Mouse (Mus musculus) hindbrain, embryonic 15.5 days (tissue): ENCODE measurements around the gene Ormdl3. TPM values are rescaled to one million over a fixed set of nuclear protein-coding genes. Genes with fewer than 3 reads are reported as not detected.
"Not testable (repeated sequence)": the region's sequence is repeated elsewhere in the genome, so short reads cannot be mapped to it uniquely, and the experiment has no call there.

Source experiments
- ATAC-seq: fragments of 200-750 bp; cut with Nextera tagmentation; 2 replicates; pipeline ENCODE4 v1.8.0; 2017; ENCODE audit warnings: low read depth, moderate number of reproducible peaks, moderate TSS enrichment; ENCODE audit not compliant: low FRiP score
- H3K27ac ChIP-seq: fragments of 300-500 bp; sonication (generic); replicated peaks from 2 replicates; pipeline ENCODE4 v1.5.1; 2015; ENCODE audit warnings: mild to moderate bottlenecking, inconsistent platforms
- H3K27me3 ChIP-seq: fragments of 300-500 bp; sonication (generic); 2 replicates; pipeline ENCODE4 v1.6.1; 2015; ENCODE audit warnings: control low read depth, inconsistent platforms
- H3K36me3 ChIP-seq: fragments of 300-500 bp; sonication (generic); 2 replicates; pipeline ENCODE4 v1.6.1; 2015; ENCODE audit warnings: control low read depth, inconsistent platforms
- H3K4me1 ChIP-seq: fragments of 300-500 bp; sonication (generic); replicated peaks from 2 replicates; pipeline ENCODE4 v1.6.1; 2015; ENCODE audit warnings: control low read depth, inconsistent platforms
- H3K4me2 ChIP-seq: fragments of 300-500 bp; sonication (generic); 2 replicates; pipeline ENCODE4 v1.6.1; 2015; ENCODE audit warnings: moderate library complexity, mild to moderate bottlenecking, inconsistent platforms
- H3K4me3 ChIP-seq: fragments of 300-500 bp; sonication (generic); 2 replicates; pipeline ENCODE4 v1.5.1; 2015; ENCODE audit warnings: mild to moderate bottlenecking, inconsistent platforms
- H3K9ac ChIP-seq: fragments of 300-500 bp; sonication (generic); 2 replicates; pipeline ENCODE4 v1.6.1; 2015; ENCODE audit warnings: inconsistent platforms
- H3K9me3 ChIP-seq: fragments of 300-500 bp; sonication (generic); 2 replicates; pipeline ENCODE4 v1.6.1; 2016; ENCODE audit warnings: control low read depth, inconsistent platforms
- WGBS: fragments of 180-500 bp; shearing (Covaris S2); methylation state at CpG from one replicate; pipeline ENCODE4 v1.1.7; 2015; 5-methylcytosine and 5-hydroxymethylcytosine counted together
- polyA plus RNA-seq: library from polyadenylated mRNA; unstranded; fragments of >200 nt; fragmentation: Nextera tagmentation; extraction: Ambion mirVana; gene quantifications from 2 replicates; pipeline ENCODE4 v1.2.1, GENCODE M21; 2015

Gene Ormdl3
- polyA plus RNA-seq, result 103 and 108 TPM in 2 replicates

DNA sequence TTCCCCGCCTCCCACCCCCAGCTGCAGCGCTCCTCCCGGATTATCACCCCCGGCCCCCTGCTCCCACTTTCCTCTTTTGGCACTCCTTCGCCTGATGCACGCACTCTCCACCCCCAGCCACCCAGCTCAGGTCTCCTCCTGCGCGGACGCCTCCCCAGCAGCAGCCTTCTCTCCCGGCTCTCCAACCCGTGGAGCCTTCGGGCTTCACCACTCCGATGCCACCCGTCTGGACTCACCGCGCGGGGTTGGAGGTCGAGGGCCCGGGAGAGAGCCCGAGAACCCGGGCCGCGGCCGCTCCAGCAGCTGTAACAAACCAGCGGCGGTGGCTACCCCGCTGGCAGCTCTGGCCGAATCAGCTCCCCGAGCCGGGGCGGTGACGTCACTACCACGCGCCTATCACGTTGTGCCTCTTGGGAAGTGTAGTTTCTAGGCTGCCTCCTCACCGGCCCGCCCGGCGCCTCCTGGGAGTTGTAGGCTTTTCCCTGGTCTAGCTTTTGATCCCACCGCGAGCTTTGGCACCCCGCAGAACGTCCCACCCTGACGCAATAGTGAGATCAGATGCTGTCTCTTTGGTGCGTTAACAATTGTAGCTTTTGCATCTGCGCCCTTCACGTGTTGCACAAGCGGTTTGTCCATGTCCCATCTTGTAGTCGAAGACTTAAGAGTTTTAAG, at the start of gene Ormdl3:
TSS of gene Ormdl3 (minus strand) at position 477 of the 672 bp plus-strand sequence.
- under 1% methylated on average over 49 of the region's 49 CpGs for WGBS
- Histone ChIP-seq H3K9ac (peak within 1 kb of the TSS; percentile 88), H3K27ac (peak within 1 kb of the TSS; percentile 90), H3K27me3 (0 out of 2 replicates have a peak, but pooled peaks cover 6% of the 10 kb centered on the region), H3K4me3 (peak within 1 kb of the TSS; percentile 99), H3K4me2 (peak within 1 kb of the TSS; percentile 94), H3K4me1 (peaks cover 40% of the 10 kb centered on the region), H3K9me3 (no peaks in the 10 kb centered on the region), H3K36me3 (peaks cover 14% of the 10 kb centered on the region)
- ATAC-seq, result peak; percentile 94

GRCm38 (mm10) chr11:98635312-98635970, 48.3 kb upstream of the Ormdl3 start:
- not testable (repeated sequence) for H3K9me3 ChIP-seq, H3K27ac ChIP-seq, H3K4me1 ChIP-seq, H3K9ac ChIP-seq, H3K4me3 ChIP-seq, H3K4me2 ChIP-seq, ATAC-seq, H3K27me3 ChIP-seq, H3K36me3 ChIP-seq
- WGBS, result 32% methylated on average over 10 of the region's 10 CpGs

DNA sequence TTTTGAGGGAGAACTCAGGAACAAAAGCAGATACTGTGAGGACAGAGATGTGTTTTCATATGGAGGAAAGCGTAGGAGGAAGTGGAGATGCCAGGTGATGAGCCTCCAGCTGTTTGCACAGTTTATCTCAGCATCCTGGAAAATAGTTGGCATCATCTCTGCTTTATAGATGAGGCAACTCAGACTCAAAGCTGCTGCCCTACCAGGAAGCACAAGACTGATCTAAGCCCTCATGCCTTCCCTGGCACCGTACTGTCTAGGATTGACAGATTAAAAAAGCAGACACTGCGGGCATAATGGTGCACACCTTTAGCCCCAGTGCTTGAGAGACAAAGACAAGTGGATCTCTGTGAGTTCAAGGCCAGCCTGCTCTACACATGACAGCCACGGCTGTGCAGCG, 43.5 kb upstream of the Ormdl3 start:
- ATAC-seq, result no peak

DNA sequence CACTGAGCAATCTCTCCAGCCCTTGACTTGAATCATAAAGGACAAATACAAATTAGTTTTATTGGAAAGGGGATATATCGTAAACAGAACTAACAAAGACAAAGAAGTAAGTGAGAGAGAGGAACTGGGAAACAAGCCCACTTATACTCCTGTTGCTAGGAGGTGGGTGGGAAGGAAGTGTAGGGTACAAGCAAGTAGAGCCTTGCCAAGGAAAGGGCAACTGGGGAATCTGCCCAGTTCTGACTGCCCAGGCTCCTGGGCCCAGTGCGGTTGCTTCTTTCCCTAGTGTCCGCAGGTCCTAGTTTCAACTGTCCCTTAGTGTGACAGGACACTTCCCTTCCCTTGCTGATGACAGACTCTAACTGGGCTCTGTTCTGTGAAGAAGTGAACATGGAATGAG, 41.5 kb upstream of the Ormdl3 start:
- H3K27ac ChIP-seq, result no peak overlapping the region
- no peaks in the 10 kb centered on the region for H3K4me1 ChIP-seq
- no peaks in the 10 kb centered on the region for H3K27me3 ChIP-seq
- H3K36me3 ChIP-seq, result no peaks in the 10 kb centered on the region
- no peak overlapping the region for H3K4me2 ChIP-seq
- no peak overlapping the region for H3K9ac ChIP-seq
- H3K9me3 ChIP-seq, result no peaks in the 10 kb centered on the region
- no peak overlapping the region for H3K4me3 ChIP-seq
- 89% methylated on average over 3 of the region's 3 CpGs for WGBS
- ATAC-seq, result no peak

More for the DNA sequence above, 43.5 kb upstream of the Ormdl3 start:
- Histone ChIP-seq H3K27me3 (no peaks in the 10 kb centered on the region), H3K4me3 (no peak overlapping the region), H3K27ac (no peak overlapping the region), H3K4me1 (no peaks in the 10 kb centered on the region), H3K4me2 (no peak overlapping the region), H3K36me3 (no peaks in the 10 kb centered on the region), H3K9ac (no peak overlapping the region), H3K9me3 (no peaks in the 10 kb centered on the region)
- 84% methylated on average over 5 of the region's 5 CpGs for WGBS

DNA sequence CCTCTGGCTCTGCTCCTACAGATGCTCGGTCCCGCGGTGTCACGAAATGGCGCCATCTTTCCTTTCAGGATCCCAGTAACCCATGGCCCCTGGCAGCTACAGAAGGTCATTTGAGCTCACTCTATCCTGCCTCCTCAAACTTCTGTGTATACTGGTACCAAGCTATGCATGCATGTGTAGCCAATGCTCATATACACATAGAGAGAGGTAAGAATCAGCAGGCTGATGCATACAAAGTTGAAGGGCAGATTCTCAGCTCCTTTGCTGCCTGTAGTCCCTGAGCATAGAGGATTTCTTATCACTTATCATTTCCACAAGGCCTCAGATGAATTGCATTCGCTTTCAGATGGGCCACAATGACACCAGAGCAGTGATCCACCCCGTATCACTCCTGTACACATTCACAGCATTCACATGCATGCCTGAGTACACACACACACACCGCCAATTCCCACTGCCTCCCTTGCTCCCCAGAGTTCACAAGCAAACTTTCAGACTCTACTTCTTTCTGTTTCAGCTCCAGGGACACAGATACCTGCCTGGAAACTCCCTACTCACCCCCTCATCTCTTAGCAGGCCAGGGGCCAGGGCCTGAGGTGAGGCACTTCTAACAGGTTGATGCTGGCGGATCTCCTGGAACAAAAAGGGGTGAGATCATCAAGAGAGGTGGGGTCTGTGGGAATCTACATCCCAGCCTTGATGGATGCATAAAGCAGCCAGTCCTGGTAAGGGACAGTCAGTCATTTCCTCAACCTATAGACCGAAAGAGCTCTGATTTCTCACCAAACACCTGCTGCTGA, 38.6 kb upstream of the Ormdl3 start, which contains the start of the genes Gm12355 and Gsdma3:
TSS of gene Gm12355 (minus strand) at position 51 of the 800 bp plus-strand sequence.
TSS of gene Gsdma3 (plus strand) at position 750 of the 800 bp plus-strand sequence.
- Histone ChIP-seq H3K4me2 (no peak within 1 kb of the TSS), H3K27me3 (no peaks in the 10 kb centered on the region), H3K9ac (no peak within 1 kb of the TSS), H3K9me3 (no peaks in the 10 kb centered on the region), H3K4me1 (no peaks in the 10 kb centered on the region), H3K27ac (no peak within 1 kb of the TSS), H3K36me3 (no peaks in the 10 kb centered on the region), H3K4me3 (no peak within 1 kb of the TSS)
- no peak for ATAC-seq
- WGBS, result 92% methylated on average over 10 of the region's 10 CpGs

DNA sequence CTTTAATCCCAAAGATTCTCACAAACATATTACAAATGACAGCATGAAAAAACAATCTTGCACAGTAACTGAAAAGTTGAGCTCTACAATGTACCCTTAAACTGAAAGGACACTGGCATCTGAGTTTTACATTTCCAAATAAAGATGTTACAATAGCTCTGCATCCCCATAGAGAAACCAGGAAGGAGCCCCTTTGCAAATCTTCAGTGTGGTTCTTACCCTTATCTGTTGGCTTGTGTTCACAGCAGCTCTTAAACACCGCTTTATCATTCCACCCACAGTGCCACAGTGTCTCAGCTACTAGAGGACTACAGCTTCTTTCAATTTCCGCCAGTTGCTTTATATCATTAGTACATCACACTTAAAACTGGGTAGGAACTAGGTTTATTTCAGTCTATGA, 37.2 kb upstream of the Ormdl3 start:
- H3K9ac ChIP-seq, H3K27me3 ChIP-seq, H3K4me2 ChIP-seq, H3K4me1 ChIP-seq, H3K36me3 ChIP-seq, H3K4me3 ChIP-seq, H3K9me3 ChIP-seq, ATAC-seq, H3K27ac ChIP-seq: not testable (repeated sequence)
- 93% methylated on average over 2 of the region's 2 CpGs for WGBS

DNA sequence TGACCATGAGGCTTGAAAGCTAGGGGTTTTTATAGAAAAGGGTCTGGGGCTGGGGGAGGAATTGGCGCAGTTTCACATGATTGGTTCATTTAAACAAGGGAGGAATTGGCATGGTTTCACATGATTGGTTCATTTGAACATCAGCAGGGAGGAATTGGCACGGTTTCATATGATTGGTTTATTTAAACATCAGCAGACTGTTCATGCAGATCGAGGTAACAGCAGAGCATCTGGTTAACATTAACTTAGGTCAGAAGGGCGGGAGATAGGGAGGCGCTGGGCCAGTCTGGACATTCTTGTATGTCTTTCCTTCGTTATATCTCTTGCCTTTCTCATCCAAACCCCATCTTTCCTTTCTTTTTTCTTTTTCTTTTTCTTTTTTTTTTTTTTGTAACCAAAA, 36.8 kb upstream of the Ormdl3 start:
- ATAC-seq, H3K9ac ChIP-seq, H3K4me1 ChIP-seq, H3K4me3 ChIP-seq, H3K4me2 ChIP-seq, H3K36me3 ChIP-seq, H3K27ac ChIP-seq, H3K27me3 ChIP-seq, H3K9me3 ChIP-seq: not testable (repeated sequence)
- WGBS, result 83% methylated on average over 6 of the region's 6 CpGs

- 96% methylated on average over 13 of the region's 13 CpGs for WGBS
- Histone ChIP-seq H3K4me3 (no peak overlapping the region), H3K9me3 (no peaks in the 10 kb centered on the region), H3K4me2 (no peak overlapping the region), H3K36me3 (no peaks in the 10 kb centered on the region), H3K9ac (no peak overlapping the region), H3K27me3 (no peaks in the 10 kb centered on the region), H3K4me1 (no peaks in the 10 kb centered on the region), H3K27ac (no peak overlapping the region)
- ATAC-seq, result no peak
These were observed 33.6 kb upstream of the Ormdl3 start for GRCm38 (mm10) chr11:98620791-98621190.

- Histone ChIP-seq H3K27ac (no peak overlapping the region), H3K4me1 (peaks cover 8% of the 10 kb centered on the region; the same call in 1 of the 2 replicates), H3K9me3 (no peaks in the 10 kb centered on the region), H3K36me3 (no peaks in the 10 kb centered on the region), H3K9ac (no peak overlapping the region), H3K4me2 (no peak overlapping the region), H3K4me3 (no peak overlapping the region), H3K27me3 (peaks cover 3% of the 10 kb centered on the region; the same call in 1 of the 2 replicates)
- 12% methylated on average over 3 of the region's 3 CpGs for WGBS
- ATAC-seq, result no peak
These were observed 19.6 kb upstream of the Ormdl3 start for GRCm38 (mm10) chr11:98606763-98607162.

GRCm38 (mm10) chr11:98604911-98605310, 17.7 kb upstream of the Ormdl3 start:
- H3K4me2 ChIP-seq, H3K27ac ChIP-seq, ATAC-seq, H3K4me1 ChIP-seq, H3K36me3 ChIP-seq, H3K9ac ChIP-seq, H3K9me3 ChIP-seq, H3K4me3 ChIP-seq, H3K27me3 ChIP-seq: not testable (repeated sequence)
- 72% methylated on average over 6 of the region's 6 CpGs for WGBS

DNA sequence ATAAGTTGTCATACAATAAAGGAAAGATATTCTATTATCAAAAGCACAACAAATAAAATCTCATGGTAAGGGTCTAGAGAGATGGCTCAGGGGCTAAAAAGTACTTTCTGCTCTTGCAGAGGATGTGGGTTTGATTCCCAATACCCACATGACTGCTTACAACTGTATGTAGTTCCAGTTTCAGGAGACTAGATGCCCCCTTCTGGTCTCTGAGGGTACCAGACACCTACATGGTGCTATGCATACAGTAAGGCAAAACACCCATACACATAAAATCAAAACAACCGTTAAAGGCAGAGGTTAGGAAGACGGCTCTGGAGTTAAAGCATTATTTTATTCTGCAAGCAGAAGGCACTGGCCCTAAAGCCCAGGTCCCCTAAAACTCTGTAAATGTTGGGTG, 16.8 kb upstream of the Ormdl3 start:
- ATAC-seq, result no peak
- H3K36me3 ChIP-seq, result no peaks in the 10 kb centered on the region
- no peak overlapping the region for H3K9ac ChIP-seq
- WGBS, result 85% methylated on average over 2 of the region's 2 CpGs
- no peak overlapping the region for H3K27ac ChIP-seq
- H3K4me2 ChIP-seq, result no peak overlapping the region
- peaks cover 10% of the 10 kb centered on the region for H3K27me3 ChIP-seq
- no peaks in the 10 kb centered on the region for H3K9me3 ChIP-seq
- no peak overlapping the region for H3K4me3 ChIP-seq
- peaks cover 8% of the 10 kb centered on the region; the same call in 1 of the 2 replicates for H3K4me1 ChIP-seq
